Mouse (Mus musculus): ENCODE data around the gene 1700029H14Rik. TPM values are rescaled to one million over a fixed set of nuclear protein-coding genes. Genes with fewer than 3 reads are reported as not detected.

1700029H14Rik gene
- total and polyA plus RNA-seq, 2 experiments from 2014 or later: 0.30 to 2.8 TPM

DNA sequence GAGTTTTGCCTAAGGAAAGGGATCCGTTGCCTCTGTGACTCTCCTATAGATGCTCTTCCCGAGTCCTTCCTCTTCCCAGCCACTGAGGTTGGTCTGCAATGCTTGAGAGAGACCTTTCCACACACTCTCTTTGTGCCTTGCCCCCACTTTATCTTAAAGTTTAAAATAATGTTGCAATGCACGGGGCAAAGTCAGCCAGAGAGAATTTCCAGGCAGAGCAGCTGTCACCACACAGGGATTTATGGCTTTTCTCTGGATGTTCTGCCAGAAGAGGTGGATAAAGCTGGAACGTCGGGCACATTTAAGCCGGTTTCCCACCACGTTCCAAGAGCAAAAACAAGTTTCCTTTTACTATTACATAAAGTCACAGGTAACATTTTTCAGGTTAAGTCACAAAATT lies 40.9 kb downstream of the 1700029H14Rik start:
- no peaks in the 10 kb centered on the region for H3K36me3 ChIP-seq (ENCODE audit: insufficient read depth, low read length)
- no peaks in the 10 kb centered on the region for H3K9me3 ChIP-seq (ENCODE audit: low read length)
- H3K27me3 ChIP-seq (ENCODE audit: insufficient read depth, low read length): no peaks in the 10 kb centered on the region
- no peak overlapping the region for H3K4me3 ChIP-seq (ENCODE audit: low read length)
- H3K9ac ChIP-seq (replicated peaks; ENCODE audit: low read length): no peak overlapping the region
- 70% methylated on average over 7 of the region's 7 CpGs for WGBS
- no peak overlapping the region for H3K27ac ChIP-seq
- no peak overlapping the region for H3K4me2 ChIP-seq (ENCODE audit: low read depth, low read length)
- no peak for TF ChIP-seq CTCF (IDR thresholded peaks at IDR 0.05; ENCODE audit: low read depth)
- ATAC-seq: no peak
- DNase-seq (ENCODE audit: low spot score): no peak
- H3K4me1 ChIP-seq (ENCODE audit: insufficient read depth, low read length): no peaks in the 10 kb centered on the region

- ATAC-seq (no peak), DNase-seq (ENCODE audit: low spot score) (no peak)
- Histone ChIP-seq H3K36me3 (ENCODE audit: insufficient read depth, low read length) (no peaks in the 10 kb centered on the region), H3K9ac (replicated peaks; ENCODE audit: low read length) (no peak overlapping the region), H3K4me2 (ENCODE audit: low read depth, low read length) (no peak overlapping the region), H3K9me3 (ENCODE audit: low read length) (no peaks in the 10 kb centered on the region), H3K27ac (no peak overlapping the region), H3K4me3 (ENCODE audit: low read length) (no peak overlapping the region), H3K27me3 (ENCODE audit: insufficient read depth, low read length) (no peaks in the 10 kb centered on the region), H3K4me1 (ENCODE audit: insufficient read depth, low read length) (no peaks in the 10 kb centered on the region)
- WGBS: 68% methylated on average over 6 of the region's 6 CpGs
- TF ChIP-seq CTCF (IDR thresholded peaks at IDR 0.05; ENCODE audit: low read depth): no peak
Measured at GRCm38 (mm10) chr8:13520349-13520748, 41.9 kb downstream of the 1700029H14Rik start.

DNA sequence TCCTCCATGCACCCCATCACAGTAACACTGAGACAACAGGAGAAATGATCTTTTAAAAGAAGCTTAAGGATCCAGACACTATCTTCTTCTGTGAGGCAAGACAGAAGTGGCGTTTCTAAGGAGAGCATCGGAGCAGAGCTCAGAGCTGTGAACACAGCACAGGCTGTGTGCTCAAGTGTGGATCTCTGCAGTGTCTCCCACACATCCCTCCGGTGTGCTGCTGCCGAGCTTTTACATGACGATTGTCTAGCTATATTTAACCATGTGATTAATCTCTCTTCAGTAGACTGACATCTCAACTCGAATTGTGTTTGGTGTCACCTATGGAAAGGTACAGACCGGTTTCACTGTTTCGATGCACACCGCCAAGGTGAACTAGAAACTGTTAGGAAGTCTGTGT lies 42.8 kb downstream of the 1700029H14Rik start:
- no peak for TF ChIP-seq CTCF (IDR thresholded peaks at IDR 0.05; ENCODE audit: low read depth)
- Histone ChIP-seq H3K27ac (no peak overlapping the region), H3K27me3 (ENCODE audit: insufficient read depth, low read length) (no peaks in the 10 kb centered on the region), H3K4me1 (ENCODE audit: insufficient read depth, low read length) (no peaks in the 10 kb centered on the region), H3K9me3 (ENCODE audit: low read length) (no peaks in the 10 kb centered on the region), H3K4me3 (ENCODE audit: low read length) (no peak overlapping the region), H3K36me3 (ENCODE audit: insufficient read depth, low read length) (no peaks in the 10 kb centered on the region), H3K4me2 (ENCODE audit: low read depth, low read length) (no peak overlapping the region), H3K9ac (replicated peaks; ENCODE audit: low read length) (no peak overlapping the region)
- WGBS: 82% methylated on average over 9 of the region's 9 CpGs
- DNase-seq (ENCODE audit: low spot score) (no peak), ATAC-seq (no peak)

DNA sequence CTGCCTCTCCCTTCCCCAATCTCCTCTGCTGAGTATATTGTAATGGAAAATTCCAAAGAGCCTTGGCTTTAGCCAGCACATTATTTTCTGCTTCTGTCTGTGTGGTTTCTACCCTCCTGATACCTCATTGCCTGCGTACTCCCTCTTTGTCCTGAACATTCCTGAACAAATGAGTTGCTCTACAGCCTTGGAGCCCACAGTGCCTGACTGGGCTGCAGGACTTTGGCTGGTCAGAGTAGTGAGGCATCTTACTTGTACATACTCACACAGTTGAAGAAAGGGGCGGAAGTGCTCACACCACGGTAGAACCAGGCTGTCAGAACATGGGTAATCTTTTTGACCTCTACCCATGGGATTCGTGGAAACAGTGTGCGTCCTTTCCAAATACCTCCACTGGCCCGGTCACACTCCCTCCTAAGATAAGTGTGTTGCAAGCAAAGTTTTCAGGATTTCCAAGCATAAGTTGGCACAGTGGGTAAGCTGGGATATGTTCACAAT lies 44.9 kb downstream of the 1700029H14Rik start:
- no peaks in the 10 kb centered on the region for H3K9me3 ChIP-seq (ENCODE audit: low read length)
- H3K4me1 ChIP-seq (ENCODE audit: insufficient read depth, low read length): no peaks in the 10 kb centered on the region
- H3K36me3 ChIP-seq (ENCODE audit: insufficient read depth, low read length): no peaks in the 10 kb centered on the region
- no peak for TF ChIP-seq CTCF (IDR thresholded peaks at IDR 0.05; ENCODE audit: low read depth)
- 88% methylated on average over 6 of the region's 6 CpGs for WGBS
- no peak overlapping the region for H3K27ac ChIP-seq
- DNase-seq (ENCODE audit: low spot score): no peak
- H3K4me3 ChIP-seq (ENCODE audit: low read length): no peak overlapping the region
- no peak overlapping the region for H3K9ac ChIP-seq (replicated peaks; ENCODE audit: low read length)
- no peak for ATAC-seq
- H3K4me2 ChIP-seq (ENCODE audit: low read depth, low read length): no peak overlapping the region
- H3K27me3 ChIP-seq (ENCODE audit: insufficient read depth, low read length): no peaks in the 10 kb centered on the region

GRCm38 (mm10) chr8:13516728-13517127 lies 45.5 kb downstream of the 1700029H14Rik start:
- no peak for TF ChIP-seq CTCF (IDR thresholded peaks at IDR 0.05; ENCODE audit: low read depth)
- no peak for DNase-seq (ENCODE audit: low spot score)
- no peaks in the 10 kb centered on the region for H3K36me3 ChIP-seq (ENCODE audit: insufficient read depth, low read length)
- no peak overlapping the region for H3K9ac ChIP-seq (replicated peaks; ENCODE audit: low read length)
- H3K27ac ChIP-seq: no peak overlapping the region
- no peaks in the 10 kb centered on the region for H3K4me1 ChIP-seq (ENCODE audit: insufficient read depth, low read length)
- H3K27me3 ChIP-seq (ENCODE audit: insufficient read depth, low read length): no peaks in the 10 kb centered on the region
- WGBS: 83% methylated on average over 5 of the region's 5 CpGs
- no peak overlapping the region for H3K4me2 ChIP-seq (ENCODE audit: low read depth, low read length)
- ATAC-seq: no peak
- no peak overlapping the region for H3K4me3 ChIP-seq (ENCODE audit: low read length)
- no peaks in the 10 kb centered on the region for H3K9me3 ChIP-seq (ENCODE audit: low read length)

DNA sequence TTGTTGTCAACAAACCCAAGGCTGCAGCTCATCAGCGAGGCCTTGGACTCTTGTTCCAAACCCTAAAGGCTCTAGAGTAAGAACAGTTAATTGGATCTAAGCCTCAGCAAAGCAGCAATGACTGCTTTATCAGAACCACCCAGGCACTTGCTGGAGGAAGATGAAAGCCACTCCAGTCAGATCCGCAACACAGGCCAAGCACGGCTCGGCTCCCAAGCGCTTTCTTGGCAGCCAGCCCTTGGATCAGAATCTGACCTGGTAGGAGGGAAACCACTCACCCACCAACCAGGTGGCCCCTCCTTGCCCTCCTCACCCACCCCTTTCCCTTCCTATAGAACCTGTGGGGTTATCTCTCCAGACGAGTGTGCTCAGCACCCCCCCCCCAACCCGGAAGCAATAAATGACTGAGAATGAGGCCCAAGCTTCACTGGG lies 46.2 kb downstream of the 1700029H14Rik start:
- H3K27me3 ChIP-seq (ENCODE audit: insufficient read depth, low read length): no peaks in the 10 kb centered on the region
- no peak for TF ChIP-seq CTCF (IDR thresholded peaks at IDR 0.05; ENCODE audit: low read depth)
- H3K4me1 ChIP-seq (ENCODE audit: insufficient read depth, low read length): no peaks in the 10 kb centered on the region
- H3K27ac ChIP-seq: no peak overlapping the region
- no peaks in the 10 kb centered on the region for H3K36me3 ChIP-seq (ENCODE audit: insufficient read depth, low read length)
- 54% methylated on average over 7 of the region's 7 CpGs for WGBS
- no peak overlapping the region for H3K4me3 ChIP-seq (ENCODE audit: low read length)
- H3K9me3 ChIP-seq (ENCODE audit: low read length): no peaks in the 10 kb centered on the region
- ATAC-seq: no peak
- H3K9ac ChIP-seq (replicated peaks; ENCODE audit: low read length): no peak overlapping the region
- peak; percentile 41 for DNase-seq (ENCODE audit: low spot score)
- no peak overlapping the region for H3K4me2 ChIP-seq (ENCODE audit: low read depth, low read length)

- Histone ChIP-seq H3K27me3 (ENCODE audit: insufficient read depth, low read length) (no peaks in the 10 kb centered on the region), H3K9ac (replicated peaks; ENCODE audit: low read length) (no peak overlapping the region), H3K4me2 (ENCODE audit: low read depth, low read length) (no peak overlapping the region), H3K36me3 (ENCODE audit: insufficient read depth, low read length) (no peaks in the 10 kb centered on the region), H3K4me3 (ENCODE audit: low read length) (no peak overlapping the region), H3K4me1 (ENCODE audit: insufficient read depth, low read length) (no peaks in the 10 kb centered on the region), H3K9me3 (ENCODE audit: low read length) (no peaks in the 10 kb centered on the region), H3K27ac (no peak overlapping the region)
- WGBS: 77% methylated on average over 5 of the region's 5 CpGs
- ATAC-seq: no peak
- TF ChIP-seq CTCF (IDR thresholded peaks at IDR 0.05; ENCODE audit: low read depth): no peak
- no peak for DNase-seq (ENCODE audit: low spot score)
Measured at GRCm38 (mm10) chr8:13513556-13514370, 48.5 kb downstream of the 1700029H14Rik start.
